Mouse (Mus musculus) left cerebral cortex, adult 8-10 months (tissue): ENCODE measurements at regions not wholly inside any gene's neighbourhood (a gene's known extent, or its start where the extent isn't known, plus 50 kb on each side); places are given as distances from the start of the nearest gene placed in this dataset.

Experiments used
- DNase-seq, 2 experiments: peaks; one replicate each; pipeline ENCODE4 v3.0.0; 2022; ENCODE audit warnings: low spot score in 2 of 2

DNA sequence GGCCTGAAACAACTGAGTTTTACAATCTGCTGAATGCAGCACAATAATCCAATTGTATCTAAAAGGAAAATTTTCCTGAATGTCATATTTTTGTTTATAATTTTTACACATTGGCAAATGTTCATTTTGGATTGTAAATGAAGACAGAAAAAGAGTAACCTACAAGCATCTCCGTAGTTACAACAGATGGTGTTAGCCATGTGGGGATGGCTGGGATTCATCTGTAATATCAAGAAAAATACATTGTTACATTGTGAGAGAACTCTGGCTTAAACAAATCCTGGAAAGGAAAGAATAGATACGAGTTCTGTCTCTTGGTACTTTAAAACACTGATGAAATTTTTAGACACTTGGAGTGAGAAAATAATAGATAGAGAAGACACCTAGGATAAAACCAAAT lies 1106.0 kb downstream of the Grm8 start:
- peak in 1 of 2 experiments; percentile 8 for DNase-seq

DNA sequence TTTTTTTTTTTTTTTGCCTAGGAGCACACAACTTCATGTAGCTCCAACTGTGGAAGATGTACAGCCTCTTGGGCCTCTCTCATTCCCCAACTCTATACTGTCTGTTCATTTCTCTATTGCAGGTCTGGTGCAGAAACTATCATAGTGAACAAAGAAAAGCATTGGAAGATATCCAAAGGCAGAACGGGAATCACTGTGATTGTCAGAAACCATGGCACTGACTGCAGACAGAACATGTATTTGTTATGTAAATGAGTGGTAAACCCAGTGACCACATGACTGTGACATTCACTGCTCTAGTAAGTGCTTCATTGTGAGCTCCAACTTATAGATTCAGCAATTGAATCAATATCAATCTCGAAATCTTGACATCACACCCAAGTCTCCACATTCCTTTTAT lies 1106.6 kb downstream of the Grm8 start:
- no peak for DNase-seq

DNA sequence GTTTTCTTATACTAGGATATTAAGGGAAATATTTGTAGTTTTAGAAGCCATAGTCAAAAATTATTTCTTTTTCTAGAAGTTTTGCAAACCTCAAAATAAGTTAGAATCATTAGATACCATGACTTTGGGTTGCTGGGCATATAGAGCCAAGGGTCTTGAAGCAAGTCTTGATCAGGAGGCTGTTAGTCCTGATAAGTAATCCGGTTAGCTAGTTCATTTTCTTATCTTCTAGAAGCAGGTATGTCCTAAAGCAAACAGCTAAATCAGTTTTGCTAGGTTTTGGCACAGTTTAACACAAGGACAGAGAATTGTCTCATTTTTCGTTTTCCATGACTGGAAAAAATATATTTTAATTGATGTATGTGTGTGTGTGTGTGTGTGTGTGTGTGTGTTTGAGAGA lies 1113.3 kb downstream of the Grm8 start:
- no peak for DNase-seq

DNA sequence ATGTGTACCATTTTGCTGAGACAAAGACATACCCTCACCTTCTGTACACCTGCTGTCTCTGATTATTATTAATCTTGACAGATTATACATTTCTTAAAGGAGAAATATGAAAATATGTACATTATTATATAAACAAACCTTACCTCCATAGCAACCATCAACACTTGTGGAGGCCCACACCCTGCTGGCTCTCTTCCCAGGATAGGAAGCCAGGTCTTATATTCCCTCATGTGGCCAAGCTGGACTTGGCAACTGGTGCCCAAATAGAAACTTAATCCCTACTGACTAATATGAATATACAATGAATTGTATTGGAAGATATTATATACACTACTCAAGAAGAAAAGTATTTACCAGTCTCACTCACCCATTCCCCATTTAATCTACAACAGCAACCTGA lies 1120.5 kb downstream of the Grm8 start:
- no peak for DNase-seq

DNA sequence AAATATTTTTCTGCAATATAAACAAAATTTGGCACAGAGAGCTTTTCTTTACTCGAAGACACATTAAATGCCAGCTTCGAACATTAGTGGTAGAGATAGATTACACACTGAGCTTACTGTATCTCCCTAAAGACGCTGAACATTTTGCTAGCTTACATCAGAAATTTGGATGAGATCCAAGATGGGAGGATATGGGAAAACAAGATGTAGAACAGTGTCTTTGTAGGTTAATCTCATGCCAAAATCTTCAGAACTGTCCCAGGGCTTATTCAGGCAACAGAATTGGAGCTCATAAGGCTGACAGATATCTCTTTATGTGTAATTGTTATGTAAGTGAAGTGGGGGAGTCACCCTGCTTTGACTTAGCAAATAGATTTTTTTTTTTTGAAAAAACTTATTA lies 1158.4 kb downstream of the Grm8 start:
- no peak for DNase-seq

DNA sequence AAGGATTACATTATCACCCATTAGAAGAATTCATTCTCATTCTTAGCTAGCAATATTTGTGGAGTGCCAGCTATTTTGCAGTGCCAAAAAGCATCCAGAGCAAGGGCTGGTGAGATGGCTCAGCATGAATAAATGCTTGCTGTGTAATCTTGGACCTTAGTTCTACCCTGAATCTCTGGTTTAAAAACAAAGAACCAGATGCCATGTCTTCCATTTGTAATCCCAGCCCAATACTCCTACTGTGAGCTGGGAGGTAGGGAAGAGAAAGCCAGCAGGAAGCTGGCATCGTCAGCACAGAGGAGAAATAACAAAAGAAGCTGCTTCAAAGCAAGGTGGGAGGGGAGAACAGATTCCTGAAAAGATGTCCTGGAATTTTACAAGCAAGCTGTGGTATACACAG lies 1140.1 kb upstream of the Pot1a start:
- DNase-seq = no peak
